Mouse (Mus musculus) brain, embryonic 18.5 days (tissue): ENCODE results near the gene Hrct1.

ENCODE experiments used
- DNase-seq: peaks from one replicate; pipeline ENCODE4 v3.0.0-alpha.2; 2012; ENCODE audit warnings: low read depth, low spot score

Hrct1 gene

GRCm38 (mm10) chr4:43771626-43772025, 44.6 kb downstream of the Hrct1 start:
- no peak for DNase-seq

- DNase-seq, result no peak
These were observed 45.3 kb downstream of the Hrct1 start for GRCm38 (mm10) chr4:43772304-43772703.
